ENCODE assay signal across 8 mouse cellular contexts in the genomic region with DNA sequence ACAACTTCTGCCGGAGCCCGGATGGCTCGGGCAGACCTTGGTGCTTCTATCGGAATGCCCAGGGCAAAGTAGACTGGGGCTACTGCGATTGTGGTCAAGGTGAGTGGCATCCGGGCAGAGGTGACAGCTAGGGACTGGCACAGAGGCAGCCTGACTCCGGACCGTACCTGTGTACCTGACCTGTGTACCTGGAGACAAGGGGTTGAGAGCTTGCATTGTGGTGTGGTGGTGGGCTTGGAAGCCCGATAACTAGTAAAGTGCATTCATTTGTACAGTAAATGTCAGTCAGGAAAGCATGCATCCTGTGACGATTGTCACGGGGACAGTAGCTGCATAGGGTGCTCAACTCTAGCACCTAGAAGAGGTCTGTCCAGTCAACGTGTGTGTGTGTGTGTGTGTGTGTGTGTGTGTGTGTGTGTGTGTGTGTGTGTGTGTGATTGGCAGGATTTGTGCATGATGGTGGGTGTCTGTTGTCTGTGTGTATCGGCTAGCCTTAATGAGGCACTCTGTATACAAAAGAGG. TPM values are rescaled to one million over a fixed set of nuclear protein-coding genes. Genes with fewer than 3 reads are reported as not detected.
A peak's percentile ranks its signal among the peaks of the same experiment; 100 is the strongest.
DNase-seq lines count a peak whose midpoint lies in the region; ATAC-seq and TF ChIP-seq lines count a peak whose summit lies in the region.

No protein-coding gene starts in this region.

- no peak for TF ChIP-seq CTCF in Patski (IDR thresholded peaks at IDR 0.05)

- CTCF ChIA-PET in Patski (lab: Charles Lee) = interaction anchor here (2.7 kb wide), 1 partner anchor 10 kb away, joined by 9 read pairs; no protein-coding TSS in a partner anchor

- peaks cover 0 to 2% of the 10 kb centered on the region in 2 experiments; a peak in 2 of 4 replicates for H3K4me1 ChIP-seq in heart, embryonic 14.5 days (ENCODE audit: control insufficient read depth in 2 of 2, insufficient read depth in 2 of 2, low read length in 2 of 2)
- H3K4me1 ChIP-seq in forebrain, embryonic 14.5 days (ENCODE audit: control insufficient read depth, insufficient read depth, low read length) = 0 out of 2 replicates have a peak, but pooled peaks cover 3% of the 10 kb centered on the region

- H3K9ac ChIP-seq in heart, embryonic 14.5 days (ENCODE audit: low read length) = peak overlapping the region; percentile 74
- H3K9ac ChIP-seq in forebrain, embryonic 14.5 days (ENCODE audit: low read length) = peak overlapping the region; percentile 74

- intact Hi-C loops in heart, postnatal 14 days (cut with DNase I) = no loop called here

- ATAC-seq in heart, embryonic 14.5 days (ENCODE audit: insufficient number of reproducible peaks, insufficient read depth, low FRiP score, low read depth) = no peak
- peak; percentile 48 for ATAC-seq in Patski
- peak; percentile 29 for ATAC-seq in forebrain, embryonic 14.5 days

- peak overlapping the region; percentile 66 to 76 for H3K4me3 ChIP-seq in heart, embryonic 14.5 days (ENCODE audit: control insufficient read depth in 1 of 2, insufficient read depth in 1 of 2, low read depth in 1 of 2, low read length in 2 of 2)
- H3K4me3 ChIP-seq in forebrain, embryonic 14.5 days (ENCODE audit: low read depth, low read length) = peak overlapping the region; percentile 71

- no peak for DNase-seq in heart, postnatal 14 days
- DNase-seq in Patski (ENCODE audit: low read depth, low spot score) = no peak
- peak; percentile 17 for DNase-seq in forebrain, embryonic 14.5 days (ENCODE audit: low spot score)
- peak; percentile 9 to 49 for DNase-seq in kidney, postnatal 25 days
- DNase-seq in naive thymus-derived CD4-positive, alpha-beta T cell, adult 2 months (ENCODE audit: low read depth) = peak; percentile 48
- DNase-seq in gastrocnemius, postnatal 4 days (ENCODE audit: low spot score in 2 of 2) = no peak
- DNase-seq in right cerebral cortex, postnatal 4 days = no peak

- in situ Hi-C loops in Patski (cut with MboI; ENCODE audit: low pct_unique_long_range_greater_than_20kb) = no loop called here

- H3K4me2 ChIP-seq in heart, embryonic 14.5 days (ENCODE audit: low read length) = peak overlapping the region; percentile 100
- peak overlapping the region; percentile 100 for H3K4me2 ChIP-seq in forebrain, embryonic 14.5 days (ENCODE audit: low read length)

- no peaks in the 10 kb centered on the region for H3K36me3 ChIP-seq in heart, embryonic 14.5 days (ENCODE audit: control insufficient read depth, insufficient read depth, low read length)
- no peaks in the 10 kb centered on the region for H3K36me3 ChIP-seq in forebrain, embryonic 14.5 days (ENCODE audit: control insufficient read depth, insufficient read depth, low read length)

- POLR2A ChIA-PET in Patski (lab: Charles Lee) = no interaction called here

- H3K27ac ChIP-seq in heart, embryonic 14.5 days (replicated peaks in 1 of 2; ENCODE audit: control insufficient read depth in 1 of 2, insufficient read depth in 1 of 2, low read depth in 2 of 2, low read length in 2 of 2) = no peak overlapping the region
- no peak overlapping the region for H3K27ac ChIP-seq in forebrain, embryonic 14.5 days (ENCODE audit: low read depth, low read length)

- H3K27me3 ChIP-seq in heart, embryonic 14.5 days (ENCODE audit: control insufficient read depth, insufficient read depth, low read length) = peaks cover 23% of the 10 kb centered on the region
- peaks cover 34% of the 10 kb centered on the region for H3K27me3 ChIP-seq in Patski
- peaks cover 4% of the 10 kb centered on the region; the same call in 1 of the 2 replicates for H3K27me3 ChIP-seq in forebrain, embryonic 14.5 days (replicated peaks; ENCODE audit: control insufficient read depth, insufficient read depth, low read length)

- 7% methylated on average over 13 of the region's 13 CpGs for WGBS in heart, embryonic 14.5 days
- 3% methylated on average over 13 of the region's 13 CpGs for WGBS in forebrain, embryonic 14.5 days

- no peaks in the 10 kb centered on the region for H3K9me3 ChIP-seq in heart, embryonic 14.5 days (ENCODE audit: control insufficient read depth, low read length)
- H3K9me3 ChIP-seq in forebrain, embryonic 14.5 days (replicated peaks; ENCODE audit: control insufficient read depth, low read length) = no peaks in the 10 kb centered on the region

RNA-seq across cellular contexts. Expression of a gene that starts 0.9 kb away (rescaled TPM):
- 2.2 and 3.0 TPM in 2 replicates for polyA plus RNA-seq in heart, embryonic 14.5 days (2014; fragmentation: Nextera tagmentation; extraction: Ambion mirVana)
- total RNA-seq in heart, postnatal 14 days (2021) = 1 to 10 TPM in 1 of 2 experiments, under 1 TPM in 1; 0.80 to 1.7 TPM
- polyA plus RNA-seq in Patski (2021) = 0.06 TPM
- polyA plus RNA-seq in forebrain, embryonic 14.5 days (2014; fragmentation: Nextera tagmentation; extraction: Ambion mirVana) = 2.7 and 3.3 TPM in 2 replicates
- total RNA-seq in gastrocnemius, postnatal 4 days (2021) = 1 to 10 TPM; 5.8 to 6.5 TPM

Comparison
In these comparisons a context has a peak if more than half of its experiments do, and no peak if none do; other contexts are left out.
1. DNase-seq: peak in forebrain, embryonic 14.5 days (single experiment), kidney, postnatal 25 days (2 of 2) and naive thymus-derived CD4-positive, alpha-beta T cell, adult 2 months (single experiment); none in heart, postnatal 14 days (0 of 2), Patski (single experiment), gastrocnemius, postnatal 4 days (0 of 2) and right cerebral cortex, postnatal 4 days (single experiment).